Mouse (Mus musculus): ENCODE measurements around the gene Clic1.

DNA sequence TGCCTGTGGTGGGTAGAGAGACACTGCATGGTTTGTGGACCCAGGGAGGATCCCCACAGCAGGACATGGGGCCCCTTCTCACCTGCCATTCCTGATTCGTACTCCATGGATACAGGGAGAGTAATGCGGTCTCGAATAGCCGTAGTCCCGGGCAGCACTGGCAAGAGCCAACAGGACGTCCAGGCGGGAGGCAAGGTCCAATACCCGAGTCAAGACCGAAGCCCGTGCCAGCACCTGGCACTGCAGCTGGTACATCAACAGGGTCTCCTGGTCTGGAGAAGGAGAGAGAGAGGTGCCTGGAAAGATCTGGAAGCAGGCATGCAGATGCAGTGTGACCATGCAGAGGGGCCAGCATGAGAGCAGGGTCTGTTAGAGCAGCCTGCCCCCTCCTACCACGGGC lies 18.5 kb upstream of the Clic1 start:
- TF ChIP-seq POLR2A (IDR thresholded peaks at IDR 0.05; ENCODE audit: insufficient read depth, low read depth, low read length): no peak
- no peak for TF ChIP-seq CTCF (IDR thresholded peaks at IDR 0.05; ENCODE audit: insufficient read depth, low read depth, low read length)

Data from olfactory bulb, adult 2 months (tissue).